Mouse (Mus musculus) T-cell, adult 2 months (primary cell): ENCODE data around the gene Ctrb1.
A peak's percentile ranks its signal among the peaks of the same experiment; 100 is the strongest.

ENCODE experiments used
- DNase-seq: peaks from one replicate; pipeline ENCODE4 v3.0.0; 2022; ENCODE audit warnings: low spot score

Gene Ctrb1

DNA sequence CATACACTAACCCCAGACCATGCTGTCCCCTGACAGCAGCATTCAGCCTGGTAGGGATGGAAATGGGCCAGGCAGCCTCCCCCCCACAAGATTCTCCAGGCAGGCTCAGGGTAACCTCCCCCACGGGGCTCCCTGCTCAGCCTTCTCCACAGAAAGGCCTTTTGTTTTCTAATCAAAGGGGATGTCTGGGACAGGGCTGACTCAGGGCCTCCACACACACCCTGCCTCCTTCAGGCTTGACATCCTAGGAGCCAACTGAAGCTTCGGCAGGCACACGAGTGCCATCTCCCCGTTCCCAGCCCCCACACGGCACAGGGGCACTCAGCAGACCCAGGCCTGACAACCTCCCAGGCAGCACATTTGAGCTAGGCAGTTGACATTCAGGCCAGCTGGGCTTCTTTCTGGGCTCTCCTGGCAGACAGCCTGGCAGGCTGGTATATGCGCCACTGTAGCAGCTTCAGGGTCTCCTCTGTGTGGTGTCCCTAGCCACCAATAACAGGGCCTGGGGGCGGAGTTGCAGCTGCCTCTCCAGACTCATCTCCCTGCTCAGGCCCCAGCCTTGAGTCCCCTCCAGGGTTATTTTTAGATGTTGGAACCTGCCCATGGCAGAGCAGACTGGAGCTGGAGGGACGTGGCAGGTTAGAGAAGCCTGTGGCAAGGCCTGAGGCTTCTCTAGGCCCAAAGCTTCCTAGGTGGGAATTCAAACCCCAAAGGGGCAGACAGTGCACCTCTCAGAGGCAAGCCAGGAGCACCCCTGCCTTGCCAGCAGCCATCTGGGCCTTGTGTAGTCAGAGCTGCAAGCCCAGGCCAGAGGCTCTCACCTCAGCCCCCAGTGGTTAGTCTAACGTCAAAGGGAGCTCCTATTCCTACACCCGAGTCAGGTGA is 26.0 kb upstream of the Ctrb1 start:
- no peak for DNase-seq

DNA sequence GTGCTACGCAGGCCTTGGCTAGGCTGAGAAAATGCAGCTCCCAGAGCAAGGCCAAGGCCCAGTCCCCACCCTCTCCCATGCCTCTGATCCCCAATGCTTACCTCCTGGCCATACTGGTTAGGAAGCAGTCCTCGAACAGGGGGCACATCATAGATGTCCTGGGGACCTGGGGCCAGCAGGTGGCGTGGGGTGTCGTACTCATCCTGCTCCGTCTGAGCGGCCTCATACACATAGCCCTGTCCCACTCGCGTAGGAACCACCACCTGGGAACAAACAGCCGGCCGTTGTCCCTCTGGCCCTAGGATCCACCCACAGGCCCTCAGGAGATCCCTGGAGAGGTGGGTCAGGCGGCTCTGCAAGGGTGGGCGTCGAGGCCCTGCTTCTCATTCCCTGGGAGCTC is 24.7 kb upstream of the Ctrb1 start:
- no peak for DNase-seq

DNA sequence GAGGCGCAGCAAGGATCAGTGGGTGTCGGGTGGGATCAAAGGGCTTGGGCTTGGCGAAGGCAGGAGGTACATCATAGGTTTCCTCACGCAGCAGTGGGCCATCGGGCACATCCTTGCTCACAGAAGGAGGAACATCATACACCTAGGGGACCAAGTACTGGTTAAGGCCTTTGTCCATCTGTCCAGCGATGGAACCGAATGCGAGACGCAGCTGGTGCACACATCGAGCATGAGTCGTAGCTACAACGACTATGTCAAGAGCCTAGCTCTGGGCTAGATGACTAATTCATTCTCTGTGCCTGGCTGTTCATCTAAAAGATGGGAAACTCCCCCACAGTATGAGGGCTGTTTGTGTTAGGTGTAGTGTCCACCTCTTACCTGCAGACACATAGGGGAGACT is 23.5 kb upstream of the Ctrb1 start:
- no peak for DNase-seq

DNA sequence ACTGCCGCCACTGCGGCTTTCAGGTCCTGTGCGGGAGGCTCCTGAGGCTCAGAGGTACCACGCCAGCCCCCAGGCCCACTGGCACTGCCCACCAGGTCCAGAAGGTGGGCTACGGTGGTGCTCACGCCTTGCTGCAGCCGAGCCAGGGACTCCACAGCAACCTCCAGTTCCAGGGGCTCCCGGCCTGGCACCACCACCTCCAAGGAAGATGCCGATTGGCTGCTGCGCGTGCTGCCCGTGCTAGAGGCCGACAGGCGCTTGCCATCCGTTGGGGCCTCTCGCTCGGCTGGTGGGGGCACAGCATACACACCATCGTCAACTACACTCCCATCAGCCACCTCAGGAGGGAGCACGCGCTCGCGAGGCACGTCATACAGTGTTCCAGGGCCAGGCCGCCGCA is 23.0 kb upstream of the Ctrb1 start:
- no peak for DNase-seq

DNA sequence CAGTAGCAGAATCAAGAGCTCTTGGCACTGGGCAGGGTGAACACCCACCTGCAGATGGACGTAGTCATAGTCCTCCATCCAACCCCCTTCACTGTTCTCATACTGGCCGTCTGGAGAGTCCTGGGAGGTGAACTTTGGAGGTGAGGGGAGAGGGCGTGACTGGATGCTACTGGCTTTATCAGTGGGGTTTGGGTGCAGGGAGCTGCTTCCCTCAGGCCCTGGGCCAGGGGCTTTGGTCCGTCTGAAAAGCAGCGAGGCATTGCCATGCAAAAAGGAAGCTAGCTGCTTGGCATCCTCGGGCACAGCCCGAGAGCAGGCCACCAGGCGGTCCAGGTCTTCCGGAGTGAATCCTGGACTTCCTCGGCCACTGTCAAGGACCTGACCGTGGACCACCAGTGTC is 22.5 kb upstream of the Ctrb1 start:
- no peak for DNase-seq

DNA sequence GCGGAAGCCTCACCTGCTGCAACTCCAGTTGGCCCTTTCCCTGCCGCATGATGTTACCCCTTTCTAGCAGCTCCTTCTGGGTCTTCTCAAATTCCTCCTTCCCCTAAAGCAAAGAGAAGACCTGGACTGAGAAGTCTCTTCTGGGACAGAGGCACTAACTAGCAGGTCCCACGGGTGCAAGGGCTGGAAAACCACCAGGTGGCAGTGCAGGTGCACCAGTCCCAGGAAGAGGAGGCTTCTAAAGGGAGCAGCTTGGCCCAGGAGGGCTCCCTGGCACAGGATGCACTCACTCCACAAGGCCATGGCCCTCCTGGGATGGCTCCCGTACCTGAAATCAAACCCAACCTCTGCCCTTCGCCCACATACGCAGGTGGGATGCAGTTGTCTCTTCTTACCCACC is 21.8 kb upstream of the Ctrb1 start:
- peak; percentile 49 for DNase-seq

DNA sequence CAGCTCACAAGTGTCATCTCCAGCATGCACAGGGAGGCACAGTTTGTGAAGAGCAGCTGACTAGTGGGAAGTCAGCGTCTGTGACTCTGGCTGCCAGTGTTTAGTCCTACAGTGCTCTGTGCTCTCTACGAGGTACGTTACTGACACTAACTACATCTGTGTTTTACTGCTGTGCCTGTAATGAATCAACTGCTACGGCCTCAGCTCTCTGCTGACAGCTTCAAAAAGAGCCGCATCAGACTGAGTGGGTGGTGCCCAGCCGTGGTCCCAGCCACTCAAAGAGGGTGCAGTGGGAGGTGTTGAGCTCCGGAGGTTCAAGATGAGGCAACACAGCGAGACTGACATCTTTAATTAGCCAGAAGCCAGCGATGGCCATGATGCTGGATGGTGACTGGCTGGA is 21.3 kb upstream of the Ctrb1 start:
- DNase-seq = no peak

DNA sequence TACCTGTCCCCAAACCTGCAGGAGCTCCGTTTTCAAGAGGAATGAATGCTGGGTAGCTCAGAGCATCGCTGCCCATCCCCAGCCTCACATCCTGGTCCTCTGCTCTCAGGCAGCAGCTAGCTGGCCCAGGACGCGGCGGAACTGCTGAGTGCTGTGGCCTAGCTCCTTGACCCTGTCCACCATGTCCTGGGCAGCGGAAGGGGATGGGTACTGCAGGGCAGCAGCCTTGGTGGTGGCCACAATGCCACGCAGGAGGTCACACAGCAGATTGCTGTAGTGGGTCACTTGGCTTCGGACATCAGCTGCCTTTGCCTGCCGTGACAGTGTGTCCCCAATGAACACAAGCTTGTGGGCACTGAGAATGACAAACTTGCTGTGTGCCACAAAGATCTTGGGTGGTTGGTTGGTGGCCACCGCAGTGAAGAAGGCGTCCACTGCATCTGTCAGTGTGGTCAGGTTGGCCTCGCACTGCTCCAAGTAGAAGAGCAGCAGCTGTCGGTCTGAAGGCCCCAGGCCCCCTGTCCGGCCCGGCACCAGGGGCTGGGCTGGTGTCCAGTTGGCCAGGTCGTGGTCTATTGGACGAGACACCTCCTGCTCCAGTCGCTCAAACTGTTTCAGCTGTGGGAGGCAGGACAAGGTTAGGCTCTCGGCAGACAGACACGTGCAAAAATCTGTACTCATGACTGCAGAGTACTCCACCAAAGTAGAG is 20.1 kb upstream of the Ctrb1 start:
- DNase-seq = no peak

DNA sequence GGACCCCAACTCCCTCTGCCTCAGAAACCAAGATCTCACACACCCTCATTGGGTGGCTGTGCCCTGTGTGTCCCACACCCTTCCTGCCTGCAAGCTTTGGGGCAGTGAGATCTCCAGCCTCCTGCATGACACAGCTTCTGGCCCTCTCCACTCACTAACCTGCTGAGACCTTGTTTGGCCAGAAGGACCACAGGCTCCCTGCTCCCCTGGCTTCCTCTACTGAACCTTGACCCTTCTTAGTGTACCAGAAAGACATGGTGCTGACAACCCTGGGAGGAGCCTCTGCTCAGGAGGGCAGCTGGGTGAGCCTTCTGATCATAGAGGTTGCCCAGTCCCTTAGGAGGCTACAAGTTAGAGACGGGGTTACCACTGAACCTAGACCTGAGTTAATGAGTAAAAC is 18.4 kb upstream of the Ctrb1 start:
- no peak for DNase-seq

DNA sequence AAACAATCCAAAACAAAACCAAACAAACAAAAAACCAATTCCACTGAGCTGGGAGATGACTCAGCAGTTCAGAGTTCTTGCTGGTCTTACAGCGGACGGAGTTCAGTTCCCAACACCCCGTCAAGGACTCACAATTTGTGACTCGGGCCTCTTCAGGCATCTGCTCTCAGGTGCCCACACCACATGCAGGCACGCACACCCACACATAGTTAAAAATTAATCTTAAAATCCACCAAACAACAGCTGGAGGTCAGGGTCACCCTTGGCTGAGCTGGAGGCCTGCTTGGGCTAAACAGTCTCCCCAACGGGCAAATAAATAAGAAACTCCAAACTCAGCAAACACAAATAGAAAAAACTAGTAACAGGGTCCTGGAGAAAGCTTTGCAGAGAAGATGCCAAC is 17.5 kb upstream of the Ctrb1 start:
- DNase-seq = no peak

DNA sequence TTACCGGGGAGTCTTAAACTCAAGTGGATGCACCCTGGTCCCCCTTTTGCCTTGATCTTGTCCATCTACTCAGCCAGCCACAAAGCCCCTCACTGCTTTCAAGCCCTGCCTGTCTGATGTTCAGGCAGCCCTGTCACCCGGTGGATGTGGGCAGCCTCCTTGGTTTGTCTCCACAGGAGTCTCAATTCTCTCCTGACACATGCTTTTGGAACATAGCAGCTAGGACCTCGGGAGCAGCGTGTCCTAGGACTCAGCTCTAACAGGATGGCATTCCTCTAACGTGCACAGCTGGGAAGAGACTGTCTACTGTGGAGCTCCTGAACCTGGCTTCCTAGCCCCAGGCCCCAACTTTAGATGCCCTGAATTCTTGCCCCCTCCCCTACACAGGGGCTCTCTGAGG is 14.9 kb upstream of the Ctrb1 start:
- DNase-seq = no peak

DNA sequence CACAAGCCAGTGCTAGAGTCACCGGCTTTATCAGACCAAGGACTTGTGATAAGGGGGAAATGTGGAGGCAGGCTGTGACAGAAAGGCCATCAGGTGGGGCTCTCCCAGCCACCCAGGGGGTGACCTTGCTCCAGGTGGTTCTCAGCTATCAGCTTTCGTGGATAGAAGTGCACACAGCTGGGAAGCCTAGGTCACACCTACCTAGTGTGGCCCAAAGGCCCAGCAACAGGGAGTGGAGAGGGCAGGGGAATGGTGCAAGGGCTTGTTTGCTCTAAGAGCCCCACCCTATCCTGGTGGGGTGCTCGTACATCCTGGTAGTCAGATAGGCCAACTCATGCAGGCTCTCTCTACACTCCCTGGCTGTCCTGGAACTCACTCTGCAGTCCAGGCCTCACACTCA is 14.4 kb upstream of the Ctrb1 start:
- DNase-seq = no peak

DNA sequence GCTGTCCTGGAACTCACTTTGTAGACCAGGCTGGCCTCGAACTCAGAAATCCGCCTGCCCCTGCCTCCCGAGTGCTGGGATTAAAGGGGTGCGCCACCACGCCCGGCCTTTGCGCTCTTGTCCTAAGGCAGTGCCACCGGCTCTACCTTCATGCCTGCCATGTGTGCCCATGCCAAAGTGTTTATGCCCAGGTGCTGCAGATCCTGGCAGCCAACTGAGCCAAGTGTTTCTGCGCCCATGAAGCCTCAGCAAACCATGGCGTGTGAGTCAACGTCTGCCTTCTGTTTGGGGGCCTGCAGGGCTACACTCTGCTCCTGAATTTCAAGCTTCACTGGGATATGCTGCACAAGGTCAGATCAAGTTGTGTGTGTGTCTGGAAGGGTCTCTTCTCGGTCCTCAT is 13.8 kb upstream of the Ctrb1 start:
- no peak for DNase-seq

DNA sequence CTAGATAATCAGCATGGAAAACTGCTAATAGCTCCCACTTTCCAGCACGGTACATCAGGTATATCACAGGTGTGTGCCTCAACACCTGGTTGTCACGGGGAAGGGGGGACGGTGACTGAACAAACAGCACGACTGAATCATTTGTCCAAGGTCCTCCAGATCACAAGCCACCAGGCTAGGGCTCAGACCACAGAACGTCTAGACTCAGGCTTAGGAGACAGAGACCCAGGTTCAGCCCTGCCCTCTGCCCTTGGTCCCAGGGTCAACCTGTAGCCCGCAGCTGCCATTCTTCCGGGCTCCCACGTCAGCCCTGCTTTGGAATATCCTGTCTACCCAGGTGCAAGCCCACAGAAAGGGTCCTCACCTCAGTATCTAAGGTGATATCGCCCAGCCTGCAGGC is 10.6 kb upstream of the Ctrb1 start:
- no peak for DNase-seq

DNA sequence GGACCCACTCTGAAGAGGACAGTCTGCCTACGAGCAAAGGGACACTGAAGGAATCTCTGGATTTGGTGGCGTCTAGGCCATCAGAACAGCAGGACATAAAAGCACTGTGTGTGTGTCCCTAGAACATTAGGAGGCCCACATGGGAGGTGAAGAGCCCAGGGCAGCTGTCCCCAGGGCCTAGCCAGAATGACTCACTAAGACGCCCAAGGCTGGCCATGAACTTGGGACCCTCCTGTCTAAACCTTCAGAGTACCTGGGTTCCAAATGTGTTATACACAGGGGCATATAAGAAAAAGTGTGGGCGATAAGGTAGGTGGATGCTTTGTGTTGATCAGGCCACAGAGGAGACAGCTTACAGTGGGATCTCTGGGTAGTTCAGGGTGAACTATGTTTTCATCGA is 9.9 kb upstream of the Ctrb1 start:
- no peak for DNase-seq

DNA sequence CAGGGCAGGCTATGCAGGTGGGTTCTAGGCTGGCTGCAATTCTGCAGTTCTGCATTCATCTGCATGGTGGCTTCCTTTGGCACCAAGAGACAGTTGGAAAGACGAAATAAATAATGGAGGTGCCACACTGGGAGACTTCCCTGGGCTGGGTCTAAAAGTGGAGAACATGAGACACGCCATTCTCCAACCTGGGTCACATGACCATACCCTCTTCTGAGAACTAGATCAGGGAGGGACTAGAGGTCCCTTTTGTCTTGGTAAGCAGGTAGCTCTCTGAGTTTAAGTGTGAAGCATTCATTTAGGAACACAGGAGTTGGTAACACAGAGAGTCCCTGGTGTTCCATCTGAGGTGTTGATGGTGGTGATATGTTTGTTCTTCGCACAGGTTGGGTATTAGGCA is 9.4 kb upstream of the Ctrb1 start:
- DNase-seq = no peak

DNA sequence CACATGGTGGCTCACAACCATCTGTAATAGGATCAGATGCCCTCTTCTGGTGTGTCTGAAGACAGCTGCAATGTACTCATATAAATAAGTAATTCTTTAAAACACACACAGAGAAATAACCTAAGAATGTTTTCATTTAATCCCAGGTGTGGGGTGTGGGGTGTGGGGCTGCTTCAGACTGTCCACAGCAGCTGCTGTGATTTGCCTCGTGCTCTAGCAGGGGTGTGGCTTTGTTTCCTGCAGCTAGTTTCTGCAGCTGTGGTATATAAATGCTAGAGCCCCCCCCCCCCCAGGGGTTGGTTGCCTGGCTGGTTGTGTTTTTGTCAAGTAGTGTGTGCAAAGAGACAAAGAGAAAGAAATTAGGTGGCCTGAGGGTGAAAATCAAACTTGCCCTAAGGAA is 8.2 kb upstream of the Ctrb1 start:
- no peak for DNase-seq

DNA sequence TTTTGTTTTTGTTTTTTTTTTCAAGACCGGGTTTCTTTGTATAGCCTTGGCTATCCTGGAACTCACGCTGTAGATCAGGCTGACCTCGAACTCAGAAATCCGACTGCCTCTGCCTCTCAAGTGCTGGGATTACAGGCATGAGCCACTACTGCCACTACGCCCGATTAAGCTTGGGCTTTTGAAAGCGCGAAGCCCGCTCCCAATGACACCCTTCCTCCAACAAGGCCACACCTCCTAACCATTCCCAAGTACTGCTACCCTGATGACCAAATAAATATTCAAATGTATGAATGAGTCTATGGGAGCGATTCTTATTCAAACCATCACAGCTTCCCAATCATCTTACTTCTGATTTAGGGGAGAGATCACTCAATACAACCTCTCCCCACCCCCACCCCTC is 6.8 kb upstream of the Ctrb1 start:
- DNase-seq = no peak

DNA sequence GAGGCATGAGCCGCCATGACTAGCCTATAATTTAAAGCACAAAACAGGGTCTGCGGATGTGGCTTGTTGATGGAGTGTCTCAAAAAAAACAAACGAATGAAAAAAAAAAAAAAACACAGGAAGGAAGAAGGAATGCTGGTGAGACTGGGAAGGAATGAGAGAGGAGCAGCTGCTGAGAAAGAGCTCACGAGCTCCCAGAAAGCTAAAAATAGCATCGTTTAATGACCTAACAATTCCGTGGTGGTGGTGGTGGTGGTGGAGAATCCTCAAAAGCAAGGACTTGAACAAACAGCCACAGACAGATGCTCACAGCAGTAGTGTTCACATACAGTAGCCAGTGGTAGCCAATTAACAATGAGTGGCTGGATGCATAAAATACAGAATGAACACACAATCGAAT is 4.6 kb upstream of the Ctrb1 start:
- no peak for DNase-seq

DNA sequence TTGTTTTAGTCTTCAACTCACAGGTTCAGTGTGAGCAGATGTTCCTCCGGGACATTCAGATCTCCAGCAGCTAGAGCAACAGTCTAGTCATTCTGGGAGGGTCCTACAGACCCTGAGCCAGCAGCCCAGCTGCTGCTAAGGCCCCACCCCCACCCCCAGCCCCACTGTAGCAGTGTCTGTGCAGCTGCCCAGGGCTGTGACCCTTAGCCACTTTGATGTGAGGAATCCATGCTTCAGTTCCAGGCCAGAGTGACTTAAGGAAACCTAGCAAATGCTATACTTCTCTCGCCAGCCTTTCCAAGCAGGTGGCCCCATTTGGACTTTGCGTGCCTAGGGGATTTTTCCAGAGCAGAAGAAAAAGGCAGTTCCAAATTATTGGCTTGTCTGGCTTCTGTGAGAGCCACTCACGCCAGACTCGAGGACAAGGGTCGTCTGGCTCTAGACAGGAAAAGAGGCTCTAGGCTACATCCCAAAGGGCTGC is 2.5 kb upstream of the Ctrb1 start:
- DNase-seq = no peak

DNA sequence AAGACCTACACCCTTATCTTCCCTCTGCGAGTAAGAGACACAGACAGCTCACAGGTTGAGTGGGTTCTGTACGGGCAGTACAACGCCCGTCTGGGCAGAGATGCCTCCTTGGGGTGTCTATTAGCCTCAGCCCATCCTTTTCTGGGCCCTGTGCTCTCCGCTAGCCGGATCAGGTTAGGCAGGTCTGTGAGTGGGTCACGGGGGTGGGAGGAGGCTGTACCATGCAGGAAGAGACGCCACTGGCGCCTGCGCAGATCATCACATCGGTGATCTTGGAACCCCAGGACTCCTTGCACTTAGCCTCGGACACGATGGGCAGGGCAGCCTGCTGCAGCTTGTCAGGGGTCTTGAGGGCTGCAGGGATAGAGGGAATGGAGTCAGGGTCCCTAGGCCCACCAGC is 3.9 kb downstream of the Ctrb1 start:
- DNase-seq = no peak

DNA sequence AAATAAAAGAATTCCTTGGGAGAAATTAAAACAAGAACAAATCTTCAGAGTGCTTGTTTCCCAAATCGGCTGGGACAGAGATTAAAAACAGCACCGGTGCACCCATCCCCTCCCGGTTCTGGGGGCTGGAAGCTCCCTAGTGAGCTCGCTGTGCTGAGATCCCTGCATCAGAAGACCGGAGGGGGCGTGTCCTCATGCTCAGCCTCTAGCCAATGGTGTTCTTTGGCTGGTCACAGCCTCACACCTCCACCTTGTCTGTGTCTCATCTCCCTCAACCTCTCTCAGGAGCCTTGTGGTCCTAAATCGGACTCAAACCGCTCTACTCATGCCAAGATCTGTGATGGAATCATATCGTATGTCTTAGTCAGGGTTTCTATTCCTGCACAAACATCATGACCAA is 8.3 kb downstream of the Ctrb1 start:
- no peak for DNase-seq

DNA sequence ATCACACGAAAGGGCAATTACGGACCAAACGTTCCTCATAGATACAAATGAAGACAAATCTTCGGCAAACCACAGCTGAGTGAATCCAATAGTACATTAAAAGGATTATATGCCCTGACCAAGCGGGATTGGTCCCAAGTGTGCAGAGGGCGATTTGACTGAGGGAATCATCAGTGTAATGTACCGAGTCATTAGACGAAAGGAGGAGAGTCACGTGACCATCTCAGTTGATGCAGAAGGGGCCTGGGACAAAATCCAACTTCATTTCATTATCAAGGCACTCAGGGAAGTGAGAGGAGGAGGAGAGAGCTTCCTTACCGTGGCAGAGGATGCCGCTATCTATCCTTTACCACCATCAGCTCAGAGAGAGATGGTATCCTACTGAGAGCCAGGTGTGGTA is 9.7 kb downstream of the Ctrb1 start:
- no peak for DNase-seq
